Mouse (Mus musculus) Patski (cell line): ENCODE measurements around the gene Gna14. TPM values are rescaled to one million over a fixed set of nuclear protein-coding genes. Genes with fewer than 3 reads are reported as not detected.

Experiments used
- ATAC-seq: fragments of 100-300 bp; one replicate; pipeline ENCODE4 v1.8.0; 2021
- CTCF ChIA-PET: fragments of 350-600 bp; sonication (Branson Sonifier 250); formaldehyde crosslinking; loops from one replicate; lab custom pipeline; 2022; ENCODE audit warnings: inconsistent platforms; lab: Charles Lee
- POLR2A ChIA-PET: fragments of 350-600 bp; sonication (Branson Sonifier 250); formaldehyde crosslinking; loops from one replicate; lab custom pipeline; 2022; ENCODE audit warnings: antibody characterized with exemption, inconsistent platforms; lab: Charles Lee
- DNase-seq: peaks from one replicate; pipeline ENCODE4 v3.0.0-alpha.2; 2011; ENCODE audit warnings: low read depth, low spot score
- H3K27me3 ChIP-seq: fragments of 371-371 bp; one replicate; pipeline ENCODE4 v1.5.1; 2021
- CTCF ChIP-seq: fragments of 100-300 bp; IDR thresholded peaks from one replicate; pipeline ENCODE4 v1.5.1; 2021
- in situ Hi-C: fragments of 300-500 bp; cut with MboI; formaldehyde crosslinking; loops from 3 replicates; pipeline ENCODE4 v1.11.1; 2018; ENCODE audit warnings: low pct_unique_long_range_greater_than_20kb, mixed read lengths
- polyA plus RNA-seq: library from polyadenylated mRNA; unstranded; gene quantifications from one replicate; pipeline ENCODE4 v1.2.3, GENCODE M21; 2021

Gna14 gene
- 0.45 TPM for polyA plus RNA-seq

DNA sequence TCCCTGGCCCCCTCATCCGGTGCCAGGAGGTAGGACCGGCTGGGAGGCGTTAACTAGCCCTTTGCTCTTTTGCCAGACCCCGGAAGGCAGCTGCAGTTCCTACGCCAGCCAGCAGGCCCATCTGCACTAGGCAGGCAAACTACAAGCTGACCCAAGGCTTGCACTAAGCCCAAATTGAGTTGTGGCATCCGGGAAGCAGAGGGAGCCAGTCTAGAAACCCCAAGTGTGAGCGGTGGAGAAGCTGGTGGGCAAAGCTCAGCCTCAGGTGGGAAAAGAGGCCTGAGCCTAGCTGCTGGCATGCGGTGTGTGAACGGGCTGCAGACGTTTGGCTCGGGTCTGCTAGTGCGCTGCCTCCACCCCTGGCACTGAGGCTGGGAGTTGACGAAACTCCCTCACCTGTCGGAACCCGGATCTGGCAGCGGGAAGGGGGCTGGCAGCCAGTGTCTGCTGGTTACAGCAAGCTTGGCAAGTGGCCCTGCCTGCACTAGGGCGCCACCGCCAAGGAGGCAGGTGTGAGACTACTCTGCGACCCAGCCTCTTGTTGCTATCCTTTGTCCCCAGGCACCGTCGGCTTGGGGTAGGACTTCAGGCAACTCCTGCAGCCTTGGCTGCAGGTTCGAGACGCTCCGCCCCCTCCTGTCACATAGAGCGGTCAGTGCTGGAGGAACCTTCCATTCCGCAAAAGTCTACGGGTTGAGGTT, at the start of gene Gna14:
Gna14 (plus strand) TSS at position 232 of the 701 bp plus-strand sequence.
- ChIA-PET CTCF (no interaction called here), POLR2A (no interaction called here)
- no peaks in the 10 kb centered on the region for H3K27me3 ChIP-seq
- DNase-seq (no peak), ATAC-seq (no peak)
- TF ChIP-seq CTCF, result no peak
- in situ Hi-C loops, result no loop called here

DNA sequence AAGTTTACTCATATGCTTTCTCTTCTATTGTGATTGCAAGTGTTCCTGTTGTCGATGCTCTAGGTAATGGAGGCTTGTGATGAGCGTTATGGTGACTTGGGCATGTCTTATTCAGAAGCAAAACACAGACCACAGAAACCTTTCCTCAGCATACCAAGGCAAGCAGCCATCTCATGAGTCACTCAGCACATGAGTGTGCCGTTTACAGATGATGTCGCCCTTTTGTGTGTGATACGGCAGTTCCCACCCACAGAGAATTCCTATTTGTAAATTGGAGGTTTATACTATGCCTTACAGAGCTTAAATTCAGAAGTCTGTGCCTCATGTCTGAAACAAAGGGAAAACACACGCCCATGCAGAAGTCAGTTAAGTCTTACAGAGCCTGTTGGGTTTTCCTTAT, 49.0 kb upstream of the Gna14 start:
- no peak for TF ChIP-seq CTCF
- ATAC-seq (peak; percentile 98), DNase-seq (peak; percentile 82)
- ChIA-PET POLR2A (no interaction called here), CTCF (interaction anchor here (0.9 to 2.0 kb wide), 4 partner anchors 13 to 213 kb away, joined by 3 to 9 read pairs (median 4); no protein-coding TSS in a partner anchor)
- no peaks in the 10 kb centered on the region for H3K27me3 ChIP-seq
- in situ Hi-C loops, result no loop called here

DNA sequence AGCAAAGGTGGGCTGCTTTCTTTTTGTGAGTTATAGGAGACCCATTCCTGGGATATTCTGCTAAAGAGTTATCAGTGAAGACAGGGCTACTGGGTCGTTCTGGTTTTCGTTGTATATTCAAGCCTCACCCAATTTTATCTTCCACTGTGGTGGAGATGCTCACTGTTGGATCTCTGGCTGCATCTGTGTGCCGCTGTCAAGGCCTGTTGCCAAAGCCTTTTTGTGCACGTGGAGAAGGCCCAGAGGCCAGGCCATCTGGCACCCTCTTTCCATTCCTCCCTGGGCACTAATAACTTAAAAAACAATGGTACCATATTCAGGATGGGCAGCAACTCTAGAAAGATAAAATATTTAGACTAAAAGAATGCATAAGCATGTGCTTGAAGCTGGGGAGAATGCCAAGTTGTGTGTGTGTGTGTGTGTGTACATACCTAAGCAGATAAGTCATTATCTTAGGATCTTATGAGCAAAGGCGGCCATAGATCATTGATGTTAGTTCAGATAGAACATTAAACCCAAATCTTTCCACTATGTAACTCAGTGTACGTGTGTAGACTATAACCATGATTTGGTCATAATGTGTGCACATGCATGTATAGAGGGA, 45.3 kb upstream of the Gna14 start:
- no peaks in the 10 kb centered on the region for H3K27me3 ChIP-seq
- ChIA-PET CTCF (interaction anchor here (1.0 kb wide), 1 partner anchor 11 kb away, joined by 3 read pairs; no protein-coding TSS in a partner anchor), POLR2A (no interaction called here)
- in situ Hi-C loops, result no loop called here
- DNase-seq (no peak), ATAC-seq (no peak)
- TF ChIP-seq CTCF, result no peak

DNA sequence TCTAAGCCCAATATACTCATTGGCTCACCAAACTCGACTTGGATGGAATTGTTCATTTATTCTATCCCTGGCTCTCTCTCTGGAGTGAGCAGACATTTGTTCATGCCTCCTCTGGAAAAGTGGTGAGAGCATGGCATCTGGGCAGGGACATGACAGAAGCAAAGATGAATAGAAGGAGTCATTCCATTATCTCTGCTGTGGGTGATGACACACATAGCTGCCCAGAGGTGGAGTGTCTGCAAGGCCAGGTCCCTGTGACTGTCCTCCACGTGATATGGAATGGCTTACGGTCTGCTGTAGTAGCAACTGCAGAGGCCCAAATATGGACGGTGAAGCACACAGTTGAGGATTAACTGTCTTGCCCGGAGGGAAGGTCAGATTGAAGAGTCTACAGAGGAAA, 41.2 kb upstream of the Gna14 start:
- POLR2A ChIA-PET, result no interaction called here

DNA sequence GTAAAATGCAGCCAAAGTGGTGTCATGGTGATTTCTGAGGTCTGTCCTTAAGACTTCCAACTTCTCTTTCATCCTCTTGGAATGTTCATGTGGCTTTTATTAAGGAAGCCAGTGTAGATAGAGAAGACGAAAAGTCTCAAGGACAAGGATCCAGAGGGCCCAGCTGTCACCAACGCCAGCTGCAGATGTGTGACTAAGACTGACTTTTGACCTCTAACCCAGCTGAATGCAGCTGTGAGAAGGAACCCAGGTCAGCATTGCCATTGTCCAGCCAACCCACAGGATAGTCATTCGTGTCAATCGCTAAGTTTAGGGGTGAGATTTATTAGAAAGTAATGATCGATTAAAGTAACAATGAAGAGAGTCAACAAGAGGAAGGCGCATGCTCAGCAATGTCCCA, 32.5 kb upstream of the Gna14 start:
- ChIA-PET POLR2A (no interaction called here), CTCF (no interaction called here)
- DNase-seq, result no peak
- no peak for TF ChIP-seq CTCF
- no peaks in the 10 kb centered on the region for H3K27me3 ChIP-seq
- in situ Hi-C loops, result no loop called here
- no peak for ATAC-seq

More for the DNA sequence above, 41.2 kb upstream of the Gna14 start:
- DNase-seq, result no peak
- no peaks in the 10 kb centered on the region for H3K27me3 ChIP-seq
- TF ChIP-seq CTCF, result no peak
- CTCF ChIA-PET, result interaction anchor here (1.0 to 1.4 kb wide), 2 partner anchors 23 to 25 kb away, joined by 3 read pairs; no protein-coding TSS in a partner anchor
- no peak for ATAC-seq
- in situ Hi-C loops, result no loop called here

DNA sequence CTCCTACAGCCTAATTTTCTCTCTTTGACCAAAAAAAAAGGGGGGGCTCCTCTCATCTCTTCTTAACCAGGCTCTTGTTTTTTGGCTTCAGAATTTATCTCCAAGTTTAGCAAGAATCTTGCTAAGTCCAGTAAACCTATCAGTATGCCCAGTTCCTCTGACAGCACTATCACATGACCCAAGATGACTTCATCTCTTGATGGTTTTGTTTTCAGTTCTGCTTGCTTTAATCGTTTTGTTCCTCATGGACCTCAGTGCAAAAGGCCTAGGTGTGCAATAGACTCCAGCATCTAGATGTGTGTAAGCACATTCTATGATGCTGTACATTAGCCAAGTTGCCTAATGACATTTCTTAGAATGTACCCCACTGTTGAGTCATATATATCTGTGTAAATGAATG, 27.8 kb upstream of the Gna14 start:
- no peak for ATAC-seq
- ChIA-PET CTCF (no interaction called here), POLR2A (interaction anchor here (0.6 kb wide), 1 partner anchor 165 kb away, joined by 7 read pairs; no protein-coding TSS in a partner anchor)
- no peaks in the 10 kb centered on the region for H3K27me3 ChIP-seq
- DNase-seq, result no peak
- no peak for TF ChIP-seq CTCF
- in situ Hi-C loops, result no loop called here

DNA sequence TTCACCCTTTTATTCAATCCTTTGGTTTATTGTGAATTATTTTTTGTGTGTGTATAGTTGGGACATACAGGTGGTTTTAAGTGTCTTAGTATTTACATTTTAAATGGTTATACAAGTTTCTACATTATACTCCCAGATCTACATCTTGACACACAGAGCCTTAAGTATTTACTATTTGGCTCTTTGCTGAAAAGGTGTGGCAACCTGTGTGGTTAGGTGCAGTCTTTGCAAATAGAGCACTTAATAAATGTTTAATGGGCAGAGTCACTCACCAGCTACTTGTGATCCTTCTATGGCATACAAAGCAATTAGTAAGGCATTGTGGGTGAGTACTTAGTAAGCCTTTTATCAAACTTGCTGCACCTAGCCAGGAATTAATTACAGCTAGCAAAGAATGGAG, 24.3 kb upstream of the Gna14 start:
- CTCF ChIA-PET, result interaction anchor here (1.4 kb wide), 1 partner anchor 11 kb away, joined by 3 read pairs; no protein-coding TSS in a partner anchor

DNA sequence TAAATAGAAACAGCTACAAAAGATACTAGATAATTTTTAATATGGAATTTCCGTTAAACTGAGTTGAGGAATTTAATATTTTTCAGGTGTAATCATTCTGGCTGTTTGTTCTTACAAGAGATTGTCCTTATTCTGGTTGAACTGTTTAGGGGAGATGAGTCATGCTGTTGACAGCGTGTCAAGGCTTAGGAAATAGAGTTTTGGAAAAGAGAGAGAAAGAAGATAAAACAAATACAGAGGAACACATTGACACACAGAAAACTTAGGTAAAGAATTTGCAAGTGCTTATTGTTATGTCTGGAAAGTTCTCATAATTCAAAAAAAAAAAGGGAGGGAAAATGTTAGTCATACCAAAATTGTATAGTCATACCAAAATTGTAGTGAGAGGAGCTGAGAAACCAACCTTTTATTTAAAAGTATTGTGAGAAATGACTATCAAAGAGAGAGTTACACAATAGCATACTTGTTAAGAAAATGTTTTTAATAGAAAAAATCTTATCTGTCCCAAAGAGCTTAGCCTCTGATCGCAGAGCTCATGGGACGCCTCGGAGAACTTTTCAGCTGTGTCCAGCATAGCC, 17.4 kb upstream of the Gna14 start:
- TF ChIP-seq CTCF, result no peak
- POLR2A ChIA-PET, result interaction anchor here (0.7 to 0.8 kb wide), 2 partner anchors 18 to 177 kb away, joined by 4 read pairs; no protein-coding TSS in a partner anchor
- CTCF ChIA-PET, result interaction anchor here (1.3 to 1.5 kb wide), 4 partner anchors 9 to 24 kb away, joined by 3 to 5 read pairs (median 3); no protein-coding TSS in a partner anchor
- H3K27me3 ChIP-seq, result no peaks in the 10 kb centered on the region
- DNase-seq (no peak), ATAC-seq (no peak)
- in situ Hi-C loops, result no loop called here

More for the DNA sequence above, 24.3 kb upstream of the Gna14 start:
- POLR2A ChIA-PET, result interaction anchor here (0.6 kb wide), 1 partner anchor 303 kb away, joined by 3 read pairs; no protein-coding TSS in a partner anchor
- TF ChIP-seq CTCF, result no peak
- in situ Hi-C loops, result no loop called here
- ATAC-seq, result no peak
- DNase-seq, result no peak
- no peaks in the 10 kb centered on the region for H3K27me3 ChIP-seq

DNA sequence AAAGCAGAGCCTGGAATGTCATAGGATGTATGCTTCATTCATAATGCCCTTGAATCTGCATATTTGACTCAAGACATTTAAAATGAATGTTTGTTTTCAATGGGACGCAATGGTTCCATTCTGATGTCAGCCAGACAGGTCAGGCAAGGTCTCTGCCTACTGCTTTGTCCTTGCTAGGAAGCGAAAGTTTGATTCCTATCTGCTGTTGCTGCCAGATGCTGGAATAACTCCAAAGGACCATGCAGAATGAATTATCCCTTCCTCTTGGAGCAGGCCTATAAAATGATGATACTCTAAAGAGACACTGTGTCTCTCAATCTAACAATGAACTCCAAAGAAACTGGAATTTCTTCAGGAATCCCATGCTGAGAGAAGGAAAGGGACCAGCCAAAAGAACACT, 10.0 kb upstream of the Gna14 start:
- TF ChIP-seq CTCF, result no peak
- in situ Hi-C loops, result no loop called here
- ChIA-PET POLR2A (no interaction called here), CTCF (no interaction called here)
- H3K27me3 ChIP-seq, result peaks cover 4% of the 10 kb centered on the region
- DNase-seq (no peak), ATAC-seq (no peak)

DNA sequence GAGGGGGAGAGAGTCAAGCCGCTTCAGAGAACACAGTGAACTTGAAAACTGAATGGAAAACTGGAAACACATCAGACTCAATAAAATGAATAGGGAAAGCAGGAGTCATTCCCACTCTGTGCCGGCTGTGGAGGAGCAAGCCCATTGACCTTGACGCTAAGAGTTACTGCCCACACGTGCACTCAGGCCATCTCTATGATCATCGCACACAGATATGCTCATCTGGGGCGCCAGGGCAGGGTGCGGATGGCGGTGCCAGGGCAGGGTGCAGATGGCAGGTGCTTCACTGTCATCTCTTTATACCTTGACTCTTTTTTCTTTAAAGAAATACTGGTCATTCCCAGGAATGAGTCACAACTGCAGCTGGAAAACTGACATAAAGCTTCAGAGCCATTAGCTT, 4.2 kb upstream of the Gna14 start:
- H3K27me3 ChIP-seq, result no peaks in the 10 kb centered on the region
- in situ Hi-C loops, result no loop called here
- ATAC-seq (no peak), DNase-seq (no peak)
- POLR2A ChIA-PET, result no interaction called here
- TF ChIP-seq CTCF, result no peak
- CTCF ChIA-PET, result no interaction called here
